Mouse (Mus musculus): ENCODE results near the gene Cdc6. TPM values are rescaled to one million over a fixed set of nuclear protein-coding genes. Genes with fewer than 3 reads are reported as not detected.

The Cdc6 gene
- polyA plus RNA-seq (2016; fragmentation: Nextera tagmentation; extraction: Ambion mirVana): 33.1 and 34.7 TPM in 2 replicates

DNA sequence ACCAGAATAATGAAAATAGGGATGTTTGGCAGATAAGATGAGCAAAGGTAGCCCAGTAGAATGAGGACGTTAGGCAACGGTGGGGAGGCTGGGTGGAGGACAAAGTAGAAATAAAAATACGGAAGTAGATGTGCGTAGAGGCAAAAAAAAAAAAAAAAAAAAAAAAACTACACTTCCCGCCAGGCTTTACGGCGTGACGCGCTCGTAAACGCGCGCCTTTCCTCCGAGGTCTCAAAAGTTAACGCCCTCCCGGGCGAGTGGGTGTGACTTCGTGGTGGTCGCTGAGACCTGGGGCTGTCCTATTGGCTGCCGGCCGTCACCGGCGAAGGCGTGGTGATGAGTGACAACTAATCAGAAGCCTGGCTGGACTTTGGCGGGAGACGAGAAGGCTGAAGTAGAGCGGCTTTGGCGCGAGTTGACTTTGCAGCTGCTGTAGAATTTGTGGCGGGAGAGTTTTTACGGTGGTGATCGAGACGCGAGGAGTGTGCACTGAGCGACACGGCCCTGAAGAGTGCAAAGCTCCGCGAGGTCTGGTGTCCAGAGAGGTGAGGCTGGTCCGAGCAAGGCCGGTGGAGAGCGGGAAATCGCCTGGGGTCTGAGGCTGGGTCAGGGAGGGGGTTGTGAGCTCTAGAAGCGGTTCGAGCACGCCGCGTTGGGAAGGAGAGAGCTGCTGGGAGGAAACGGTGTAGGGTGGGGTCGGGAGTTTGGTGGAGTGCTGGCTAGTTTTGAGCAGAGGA is at the start of gene Cdc6:
Gene Cdc6 (plus strand): TSS at position 365 of the 737 bp plus-strand sequence.
- Histone ChIP-seq H3K9me3 (no peaks in the 10 kb centered on the region), H3K4me2 (replicated peaks) (peak within 1 kb of the TSS; percentile 98), H3K27ac (peak within 1 kb of the TSS; percentile 50; the same call in 1 of the 2 replicates), H3K9ac (peak within 1 kb of the TSS; percentile 65), H3K27me3 (no peaks in the 10 kb centered on the region), H3K36me3 (peaks cover 27% of the 10 kb centered on the region), H3K4me3 (peak within 1 kb of the TSS; percentile 63), H3K4me1 (peaks cover 33% of the 10 kb centered on the region)
- under 1% methylated on average over 49 of the region's 49 CpGs for WGBS
- peak; percentile 92 for ATAC-seq (ENCODE audit: insufficient number of reproducible peaks, insufficient read depth, low FRiP score, low TSS enrichment)

GRCm38 (mm10) chr11:98858759-98859731 is 48.6 kb upstream of the Cdc6 start:
- H3K4me3 ChIP-seq: no peak overlapping the region
- WGBS: 33% methylated on average over 14 of the region's 14 CpGs
- no peak overlapping the region for H3K9ac ChIP-seq
- H3K27me3 ChIP-seq: no peaks in the 10 kb centered on the region
- no peak for ATAC-seq (ENCODE audit: insufficient number of reproducible peaks, insufficient read depth, low FRiP score, low TSS enrichment)
- no peaks in the 10 kb centered on the region for H3K9me3 ChIP-seq
- no peak overlapping the region for H3K4me2 ChIP-seq (replicated peaks)
- no peaks in the 10 kb centered on the region for H3K4me1 ChIP-seq
- no peaks in the 10 kb centered on the region for H3K36me3 ChIP-seq
- no peak overlapping the region for H3K27ac ChIP-seq

DNA sequence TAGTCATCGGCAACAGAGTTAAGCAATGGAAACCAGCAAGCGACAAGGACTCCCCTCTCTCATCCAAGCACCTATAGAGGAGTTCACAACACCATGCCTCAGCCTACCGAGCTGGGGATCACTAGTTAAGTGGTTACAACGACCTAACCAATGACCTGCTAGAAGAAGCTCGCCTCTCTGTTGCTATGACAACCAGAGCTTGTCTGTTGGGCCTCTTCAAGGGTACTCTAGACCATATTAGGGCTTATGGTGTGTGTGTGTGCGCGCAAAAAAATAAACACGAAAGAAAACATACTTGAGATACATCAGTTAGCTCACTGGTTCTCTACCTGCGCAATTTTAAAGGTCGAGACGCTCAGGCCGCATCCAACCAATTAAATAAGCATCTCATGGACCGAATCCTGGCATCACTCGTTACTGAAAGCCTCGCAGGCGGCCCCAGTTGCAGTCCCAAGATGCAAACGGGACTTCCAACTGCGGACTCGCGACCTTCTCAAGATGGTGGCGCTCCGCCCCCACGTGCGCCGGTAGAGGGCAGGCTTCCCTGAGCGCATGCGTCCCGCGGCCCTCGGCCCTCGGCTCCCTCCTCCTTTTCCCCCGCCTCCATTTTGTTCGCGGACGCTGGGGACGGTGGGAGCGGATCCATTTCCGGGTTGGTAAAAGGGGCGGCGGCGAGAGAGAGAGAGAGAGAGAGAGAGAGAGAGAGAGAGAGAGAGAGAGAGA is 44.4 kb upstream of the Cdc6 start, which contains the start of gene Wipf2:
Gene Wipf2 (plus strand): TSS at position 611 of the 723 bp plus-strand sequence.
- peak within 1 kb of the TSS; percentile 70 for H3K9ac ChIP-seq
- peak within 1 kb of the TSS; percentile 93 for H3K27ac ChIP-seq
- H3K36me3 ChIP-seq: peaks cover 19% of the 10 kb centered on the region
- no peaks in the 10 kb centered on the region for H3K27me3 ChIP-seq
- H3K4me1 ChIP-seq: peaks cover 7% of the 10 kb centered on the region; the same call in 1 of the 2 replicates
- peak within 1 kb of the TSS; percentile 59 for H3K4me2 ChIP-seq (replicated peaks)
- ATAC-seq (ENCODE audit: insufficient number of reproducible peaks, insufficient read depth, low FRiP score, low TSS enrichment): peak; percentile 81
- H3K9me3 ChIP-seq: no peaks in the 10 kb centered on the region
- H3K4me3 ChIP-seq: peak within 1 kb of the TSS; percentile 61
- 11% methylated on average over 33 of the region's 41 CpGs for WGBS

- peak; percentile 72 for ATAC-seq (ENCODE audit: insufficient number of reproducible peaks, insufficient read depth, low FRiP score, low TSS enrichment)
- WGBS: under 1% methylated on average over 37 of the region's 39 CpGs
- peaks cover 7% of the 10 kb centered on the region; the same call in 1 of the 2 replicates for H3K4me1 ChIP-seq
Measured at GRCm38 (mm10) chr11:98863751-98864429, 43.7 kb upstream of the Cdc6 start.

DNA sequence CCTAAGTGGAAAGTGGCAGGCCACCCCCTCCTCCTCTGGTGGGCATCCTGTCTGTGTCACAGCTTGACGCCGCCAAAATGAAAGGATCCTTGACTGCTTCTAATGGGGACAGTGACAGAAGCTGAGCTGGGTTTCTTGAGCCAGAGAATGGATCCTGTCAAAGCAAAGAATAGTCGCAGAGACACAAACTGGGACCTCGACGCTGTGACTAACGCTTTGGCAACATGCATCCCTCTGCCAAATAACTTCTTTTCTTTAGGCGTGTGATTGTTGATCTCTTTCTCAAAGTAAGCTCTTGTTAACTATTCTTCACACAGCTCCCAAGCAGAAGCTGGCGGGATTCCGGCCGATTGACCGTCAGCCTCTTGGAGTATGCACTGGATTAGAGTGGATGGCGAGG is 40.3 kb upstream of the Cdc6 start:
- no peak overlapping the region for H3K9ac ChIP-seq
- no peak overlapping the region for H3K27ac ChIP-seq
- H3K27me3 ChIP-seq: no peaks in the 10 kb centered on the region
- H3K36me3 ChIP-seq: peaks cover 31% of the 10 kb centered on the region
- no peak overlapping the region for H3K4me2 ChIP-seq (replicated peaks)
- H3K9me3 ChIP-seq: no peaks in the 10 kb centered on the region
- peaks cover 23% of the 10 kb centered on the region; the same call in 1 of the 2 replicates for H3K4me1 ChIP-seq
- no peak for ATAC-seq (ENCODE audit: insufficient number of reproducible peaks, insufficient read depth, low FRiP score, low TSS enrichment)
- H3K4me3 ChIP-seq: no peak overlapping the region
- WGBS: 79% methylated on average over 12 of the region's 12 CpGs

More at GRCm38 (mm10) chr11:98863751-98864429, 43.7 kb upstream of the Cdc6 start:
- H3K9ac ChIP-seq: peak overlapping the region; percentile 70
- no peaks in the 10 kb centered on the region for H3K9me3 ChIP-seq
- H3K36me3 ChIP-seq: peaks cover 22% of the 10 kb centered on the region
- peak overlapping the region; percentile 59 for H3K4me2 ChIP-seq (replicated peaks)
- H3K4me3 ChIP-seq: peak overlapping the region; percentile 61
- H3K27ac ChIP-seq: peak overlapping the region; percentile 93
- no peaks in the 10 kb centered on the region for H3K27me3 ChIP-seq

- 92% methylated on average over 8 of the region's 8 CpGs for WGBS
Measured at GRCm38 (mm10) chr11:98869906-98870305, 37.7 kb upstream of the Cdc6 start.

GRCm38 (mm10) chr11:98870791-98871190 is 36.8 kb upstream of the Cdc6 start:
- Histone ChIP-seq H3K4me2 (replicated peaks) (no peak overlapping the region), H3K9me3 (no peaks in the 10 kb centered on the region), H3K27ac (peak overlapping the region; percentile 71; the same call in 1 of the 2 replicates), H3K4me1 (peaks cover 17% of the 10 kb centered on the region; the same call in 1 of the 2 replicates), H3K27me3 (no peaks in the 10 kb centered on the region), H3K36me3 (peaks cover 44% of the 10 kb centered on the region), H3K9ac (no peak overlapping the region), H3K4me3 (no peak overlapping the region)
- ATAC-seq (ENCODE audit: insufficient number of reproducible peaks, insufficient read depth, low FRiP score, low TSS enrichment): no peak
- WGBS: 72% methylated on average over 5 of the region's 5 CpGs

More at GRCm38 (mm10) chr11:98869906-98870305, 37.7 kb upstream of the Cdc6 start:
- no peak overlapping the region for H3K4me2 ChIP-seq (replicated peaks)
- H3K4me3 ChIP-seq: no peak overlapping the region
- peaks cover 17% of the 10 kb centered on the region; the same call in 1 of the 2 replicates for H3K4me1 ChIP-seq
- no peaks in the 10 kb centered on the region for H3K9me3 ChIP-seq
- no peak overlapping the region for H3K27ac ChIP-seq
- H3K36me3 ChIP-seq: peaks cover 44% of the 10 kb centered on the region
- H3K27me3 ChIP-seq: no peaks in the 10 kb centered on the region
- no peak overlapping the region for H3K9ac ChIP-seq
- ATAC-seq (ENCODE audit: insufficient number of reproducible peaks, insufficient read depth, low FRiP score, low TSS enrichment): no peak

GRCm38 (mm10) chr11:98871416-98871815 is 36.2 kb upstream of the Cdc6 start:
- H3K27ac ChIP-seq: peak overlapping the region; percentile 71
- peaks cover 42% of the 10 kb centered on the region for H3K36me3 ChIP-seq
- 51% methylated on average over 4 of the region's 4 CpGs for WGBS
- H3K27me3 ChIP-seq: no peaks in the 10 kb centered on the region
- no peak for ATAC-seq (ENCODE audit: insufficient number of reproducible peaks, insufficient read depth, low FRiP score, low TSS enrichment)
- no peak overlapping the region for H3K4me2 ChIP-seq (replicated peaks)
- no peak overlapping the region for H3K4me3 ChIP-seq
- peaks cover 17% of the 10 kb centered on the region; the same call in 1 of the 2 replicates for H3K4me1 ChIP-seq
- no peak overlapping the region for H3K9ac ChIP-seq
- H3K9me3 ChIP-seq: no peaks in the 10 kb centered on the region

DNA sequence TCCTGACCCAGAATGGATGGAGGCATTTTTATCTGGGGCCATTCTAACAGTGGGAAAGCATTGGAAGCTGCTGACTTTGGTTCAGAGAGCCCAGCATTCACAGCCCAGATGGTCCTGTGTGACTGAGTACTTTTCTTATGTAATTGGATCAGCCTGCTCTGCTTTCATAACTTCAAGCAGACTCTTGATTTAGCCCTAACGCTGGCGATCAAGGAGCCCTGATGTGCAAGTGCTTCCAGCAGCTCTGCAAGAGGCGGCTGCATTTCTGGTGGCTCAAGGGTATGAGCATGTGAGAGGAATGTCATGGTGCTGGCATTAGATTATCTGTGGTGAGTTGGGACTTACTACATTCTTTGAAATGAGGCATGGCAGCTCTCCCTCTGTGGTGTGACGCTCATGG is 35.6 kb upstream of the Cdc6 start:
- no peak for ATAC-seq (ENCODE audit: insufficient number of reproducible peaks, insufficient read depth, low FRiP score, low TSS enrichment)
- WGBS: 36% methylated on average over 4 of the region's 4 CpGs
- Histone ChIP-seq H3K27ac (peak overlapping the region; percentile 71), H3K9me3 (no peaks in the 10 kb centered on the region), H3K4me1 (peaks cover 17% of the 10 kb centered on the region; the same call in 1 of the 2 replicates), H3K27me3 (no peaks in the 10 kb centered on the region), H3K4me3 (no peak overlapping the region), H3K9ac (no peak overlapping the region), H3K4me2 (replicated peaks) (no peak overlapping the region), H3K36me3 (peaks cover 37% of the 10 kb centered on the region)

DNA sequence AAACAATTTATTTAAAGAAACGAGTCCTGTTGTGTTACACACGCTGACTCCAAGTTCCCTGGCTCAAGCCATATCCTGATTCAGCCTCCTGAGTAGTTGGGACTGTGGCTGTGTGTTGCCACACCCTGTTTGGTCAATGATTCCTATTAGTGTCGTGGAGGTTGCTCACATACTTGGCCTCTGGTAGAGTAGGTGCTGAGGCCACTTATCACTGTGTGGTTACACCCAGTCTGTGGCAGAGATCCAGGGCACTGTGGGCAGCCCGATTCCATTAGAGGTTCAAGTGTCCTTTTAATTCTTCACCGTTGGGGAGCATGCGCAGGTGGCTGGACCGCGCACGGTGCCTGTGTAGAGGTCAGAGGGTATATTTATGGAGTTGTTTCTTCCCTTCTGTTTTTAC is 33.7 kb upstream of the Cdc6 start:
- Histone ChIP-seq H3K36me3 (peaks cover 22% of the 10 kb centered on the region), H3K9me3 (no peaks in the 10 kb centered on the region), H3K27ac (no peak overlapping the region), H3K27me3 (no peaks in the 10 kb centered on the region), H3K4me1 (peaks cover 26% of the 10 kb centered on the region), H3K4me3 (no peak overlapping the region), H3K9ac (no peak overlapping the region), H3K4me2 (replicated peaks) (no peak overlapping the region)
- no peak for ATAC-seq (ENCODE audit: insufficient number of reproducible peaks, insufficient read depth, low FRiP score, low TSS enrichment)
- 92% methylated on average over 9 of the region's 9 CpGs for WGBS
